Mouse (Mus musculus): Measurements from ENCODE around the gene Ccdc83. TPM values are rescaled to one million over a fixed set of nuclear protein-coding genes. Genes with fewer than 3 reads are reported as not detected.

Gene Ccdc83
- polyA plus RNA-seq, 1 experiment from 2014 or later = 0.57 TPM

DNA sequence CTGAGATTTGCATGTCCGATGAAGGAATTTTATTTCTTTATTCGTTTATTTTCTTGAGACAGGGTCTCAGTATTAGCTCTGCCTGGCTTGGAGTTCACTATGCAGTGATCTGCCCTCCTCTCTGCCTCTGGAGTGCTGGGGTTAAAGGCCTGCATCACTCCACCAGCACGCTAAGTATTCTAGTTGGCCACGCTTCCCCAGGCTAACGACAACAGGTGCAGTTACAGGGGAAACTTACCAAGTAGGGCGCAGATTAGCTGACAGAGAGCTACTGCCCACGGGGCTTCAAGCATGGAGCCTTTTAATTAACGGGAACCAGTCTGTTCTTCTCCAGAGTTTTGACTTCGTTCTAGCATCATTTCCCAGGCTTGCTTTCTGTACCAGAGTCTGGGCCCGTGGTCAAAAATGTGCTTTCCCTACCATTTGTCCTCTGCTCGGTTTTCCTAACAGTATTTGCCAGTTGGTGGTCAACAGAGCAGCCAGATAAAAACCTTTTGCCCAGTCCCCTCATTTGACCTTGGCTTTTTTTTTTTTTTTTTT lies 9.1 kb upstream of the Ccdc83 start:
- no peaks in the 10 kb centered on the region for H3K4me1 ChIP-seq (ENCODE audit: insufficient read depth, low read depth, low read length)
- no peaks in the 10 kb centered on the region for H3K36me3 ChIP-seq (ENCODE audit: insufficient read depth, low read length)
- H3K27me3 ChIP-seq (replicated peaks; ENCODE audit: insufficient read depth, low read length) = no peaks in the 10 kb centered on the region
- 58% methylated on average over 11 of the region's 11 CpGs for WGBS
- ATAC-seq (no peak), DNase-seq (ENCODE audit: low spot score) (no peak)
- no peak overlapping the region for H3K4me2 ChIP-seq (replicated peaks; ENCODE audit: low read depth, low read length)
- no peak overlapping the region for H3K4me3 ChIP-seq (ENCODE audit: low read depth, low read length)
- no peak overlapping the region for H3K9ac ChIP-seq (replicated peaks; ENCODE audit: low read depth)
- no peak overlapping the region for H3K27ac ChIP-seq (ENCODE audit: low read length)
- TF ChIP-seq CTCF (IDR thresholded peaks at IDR 0.05) (no peak), EP300 (IDR thresholded peaks at IDR 0.05) (no peak)
- H3K9me3 ChIP-seq (ENCODE audit: low read length) = no peaks in the 10 kb centered on the region

DNA sequence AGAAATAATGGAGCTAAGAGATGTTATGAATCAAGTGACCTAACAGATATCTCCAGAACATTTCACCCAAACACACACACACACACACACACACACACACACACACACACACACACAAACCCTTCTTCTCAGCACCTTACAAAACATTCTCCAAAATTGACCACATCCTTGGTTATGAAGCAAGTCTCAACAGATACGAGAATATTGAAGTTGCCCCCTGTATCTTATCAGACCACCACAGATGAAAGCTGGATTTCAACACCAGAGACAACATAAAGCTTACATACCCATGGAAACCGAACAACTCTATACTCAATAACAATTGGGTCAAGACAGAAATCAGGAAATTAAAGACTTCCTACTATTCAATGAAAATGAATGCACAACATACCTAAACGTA lies 4.6 kb upstream of the Ccdc83 start:
- no peaks in the 10 kb centered on the region for H3K36me3 ChIP-seq (ENCODE audit: insufficient read depth, low read length)
- no peaks in the 10 kb centered on the region for H3K27me3 ChIP-seq (replicated peaks; ENCODE audit: insufficient read depth, low read length)
- no peak for TF ChIP-seq EP300 (IDR thresholded peaks at IDR 0.05)
- DNase-seq (ENCODE audit: low spot score) = no peak
- no peak overlapping the region for H3K4me2 ChIP-seq (replicated peaks; ENCODE audit: low read depth, low read length)
- no peaks in the 10 kb centered on the region for H3K4me1 ChIP-seq (ENCODE audit: insufficient read depth, low read depth, low read length)
- WGBS = 62% methylated on average over 3 of the region's 3 CpGs
- no peak overlapping the region for H3K9ac ChIP-seq (replicated peaks; ENCODE audit: low read depth)
- no peak for ATAC-seq
- H3K9me3 ChIP-seq (ENCODE audit: low read length) = no peaks in the 10 kb centered on the region
- no peak overlapping the region for H3K27ac ChIP-seq (ENCODE audit: low read length)
- no peak overlapping the region for H3K4me3 ChIP-seq (ENCODE audit: low read depth, low read length)

- no peak for ATAC-seq
- 40% methylated on average over 7 of the region's 7 CpGs for WGBS
Observed at GRCm38 (mm10) chr7:90261902-90262599, 3.5 kb downstream of the Ccdc83 start.

GRCm38 (mm10) chr7:90259899-90260298 lies 5.7 kb downstream of the Ccdc83 start:
- H3K9ac ChIP-seq (replicated peaks; ENCODE audit: low read depth) = no peak overlapping the region
- ATAC-seq = no peak
- H3K27ac ChIP-seq (ENCODE audit: low read length) = no peak overlapping the region
- no peak for DNase-seq (ENCODE audit: low spot score)
- H3K9me3 ChIP-seq (ENCODE audit: low read length) = no peaks in the 10 kb centered on the region
- no peak for TF ChIP-seq CTCF (IDR thresholded peaks at IDR 0.05)
- TF ChIP-seq EP300 (IDR thresholded peaks at IDR 0.05) = no peak
- H3K4me3 ChIP-seq (ENCODE audit: low read depth, low read length) = no peak overlapping the region
- H3K27me3 ChIP-seq (replicated peaks; ENCODE audit: insufficient read depth, low read length) = no peaks in the 10 kb centered on the region
- H3K36me3 ChIP-seq (ENCODE audit: insufficient read depth, low read length) = no peaks in the 10 kb centered on the region
- H3K4me2 ChIP-seq (replicated peaks; ENCODE audit: low read depth, low read length) = no peak overlapping the region
- H3K4me1 ChIP-seq (ENCODE audit: insufficient read depth, low read depth, low read length) = no peaks in the 10 kb centered on the region
- WGBS = 78% methylated on average over 2 of the region's 2 CpGs

More at GRCm38 (mm10) chr7:90261902-90262599, 3.5 kb downstream of the Ccdc83 start:
- no peak overlapping the region for H3K4me2 ChIP-seq (replicated peaks; ENCODE audit: low read depth, low read length)
- DNase-seq (ENCODE audit: low spot score) = no peak
- no peak overlapping the region for H3K27ac ChIP-seq (ENCODE audit: low read length)
- TF ChIP-seq EP300 (IDR thresholded peaks at IDR 0.05) (no peak), CTCF (IDR thresholded peaks at IDR 0.05) (no peak)
- H3K9ac ChIP-seq (replicated peaks; ENCODE audit: low read depth) = no peak overlapping the region
- H3K9me3 ChIP-seq (ENCODE audit: low read length) = no peaks in the 10 kb centered on the region
- H3K4me3 ChIP-seq (ENCODE audit: low read depth, low read length) = no peak overlapping the region
- no peaks in the 10 kb centered on the region for H3K36me3 ChIP-seq (ENCODE audit: insufficient read depth, low read length)
- no peaks in the 10 kb centered on the region for H3K4me1 ChIP-seq (ENCODE audit: insufficient read depth, low read depth, low read length)
- H3K27me3 ChIP-seq (replicated peaks; ENCODE audit: insufficient read depth, low read length) = no peaks in the 10 kb centered on the region

DNA sequence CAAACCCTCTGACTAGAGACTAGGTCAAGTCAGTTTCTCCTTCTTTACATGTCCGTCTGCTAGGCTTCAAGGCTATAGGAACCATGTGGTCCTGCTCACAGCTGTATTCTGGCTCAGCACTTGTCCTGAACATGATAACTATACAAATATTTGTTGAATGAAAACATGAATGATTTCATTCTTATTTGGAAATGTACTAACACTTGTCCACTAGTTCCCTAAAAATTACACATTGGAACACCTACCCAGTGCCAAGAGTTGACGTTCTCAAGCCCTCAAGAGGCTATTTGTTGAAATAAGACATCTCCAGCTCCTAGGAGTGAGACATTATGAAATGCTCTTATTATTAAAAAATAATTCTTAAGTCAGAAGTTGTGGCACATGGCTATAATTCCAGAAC lies 6.9 kb downstream of the Ccdc83 start:
- Histone ChIP-seq H3K27me3 (replicated peaks; ENCODE audit: insufficient read depth, low read length) (no peaks in the 10 kb centered on the region), H3K4me3 (ENCODE audit: low read depth, low read length) (no peak overlapping the region), H3K27ac (ENCODE audit: low read length) (peak overlapping the region; percentile 15; the same call in 1 of the 2 replicates), H3K4me1 (ENCODE audit: insufficient read depth, low read depth, low read length) (no peaks in the 10 kb centered on the region), H3K36me3 (ENCODE audit: insufficient read depth, low read length) (no peaks in the 10 kb centered on the region), H3K9ac (replicated peaks; ENCODE audit: low read depth) (no peak overlapping the region), H3K4me2 (replicated peaks; ENCODE audit: low read depth, low read length) (no peak overlapping the region), H3K9me3 (ENCODE audit: low read length) (no peaks in the 10 kb centered on the region)
- peak; percentile 91 for DNase-seq (ENCODE audit: low spot score)
- 48% methylated on average over 2 of the region's 2 CpGs for WGBS
- peak; percentile 96 for ATAC-seq
- TF ChIP-seq EP300 (IDR thresholded peaks at IDR 0.05) = peak; percentile 92
- TF ChIP-seq CTCF (IDR thresholded peaks at IDR 0.05) = no peak

DNA sequence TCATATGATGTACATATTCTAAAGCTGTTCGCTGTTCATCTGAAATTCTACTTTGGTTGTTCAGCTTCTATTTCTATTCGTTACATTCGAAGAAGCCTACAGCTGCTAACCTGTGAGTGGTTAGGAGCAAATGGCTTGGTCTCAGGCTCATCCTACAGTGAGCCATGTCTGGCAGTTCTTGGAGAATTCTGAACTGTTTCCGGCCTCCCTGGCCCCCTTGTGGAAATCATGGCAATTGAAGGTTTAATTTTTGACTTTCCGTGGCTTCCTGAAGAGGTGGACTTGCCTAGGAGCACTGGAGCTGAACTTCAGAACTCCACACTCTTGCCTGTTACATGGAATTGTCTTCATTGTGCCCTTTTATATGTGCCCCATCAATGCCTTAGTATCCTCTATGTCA lies 12.6 kb downstream of the Ccdc83 start:
- no peaks in the 10 kb centered on the region for H3K27me3 ChIP-seq (replicated peaks; ENCODE audit: insufficient read depth, low read length)
- H3K27ac ChIP-seq (ENCODE audit: low read length) = no peak overlapping the region
- H3K36me3 ChIP-seq (ENCODE audit: insufficient read depth, low read length) = no peaks in the 10 kb centered on the region
- no peak overlapping the region for H3K4me2 ChIP-seq (replicated peaks; ENCODE audit: low read depth, low read length)
- no peak overlapping the region for H3K4me3 ChIP-seq (ENCODE audit: low read depth, low read length)
- no peak for ATAC-seq
- no peak for DNase-seq (ENCODE audit: low spot score)
- WGBS = 72% methylated on average over 5 of the region's 5 CpGs
- H3K9me3 ChIP-seq (ENCODE audit: low read length) = no peaks in the 10 kb centered on the region
- peak; percentile 51 for TF ChIP-seq CTCF (IDR thresholded peaks at IDR 0.05)
- TF ChIP-seq EP300 (IDR thresholded peaks at IDR 0.05) = no peak
- H3K9ac ChIP-seq (replicated peaks; ENCODE audit: low read depth) = no peak overlapping the region
- no peaks in the 10 kb centered on the region for H3K4me1 ChIP-seq (ENCODE audit: insufficient read depth, low read depth, low read length)
